Mouse (Mus musculus) embryo, embryonic 11.5 days (tissue): ENCODE measurements around the gene Nmt1.

Experiments used
- DNase-seq: peaks from one replicate; pipeline ENCODE4 v3.0.0-alpha.2; 2012; ENCODE audit warnings: low read depth, low spot score

Gene Nmt1

GRCm38 (mm10) chr11:103005254-103005981 lies 22.6 kb upstream of the Nmt1 start:
- no peak for DNase-seq

GRCm38 (mm10) chr11:103006286-103007000 lies 21.5 kb upstream of the Nmt1 start:
- no peak for DNase-seq

DNA sequence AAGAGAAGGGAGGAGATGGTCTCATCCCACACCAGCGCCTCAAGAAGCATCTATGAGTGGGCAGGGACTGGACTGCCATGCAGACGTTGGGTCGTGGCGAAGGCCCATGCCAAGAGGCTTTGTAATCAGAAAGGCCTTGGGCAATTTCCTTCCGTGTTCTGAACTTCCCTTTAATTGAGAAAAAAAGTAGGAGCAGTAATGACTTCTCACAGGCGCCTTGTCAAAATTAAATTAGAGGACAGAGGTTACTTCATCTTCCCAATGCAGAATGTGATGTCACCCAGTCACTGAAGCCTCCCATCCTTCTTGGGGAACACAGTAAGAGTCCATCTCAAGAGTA lies 21.0 kb upstream of the Nmt1 start:
- DNase-seq, result no peak

DNA sequence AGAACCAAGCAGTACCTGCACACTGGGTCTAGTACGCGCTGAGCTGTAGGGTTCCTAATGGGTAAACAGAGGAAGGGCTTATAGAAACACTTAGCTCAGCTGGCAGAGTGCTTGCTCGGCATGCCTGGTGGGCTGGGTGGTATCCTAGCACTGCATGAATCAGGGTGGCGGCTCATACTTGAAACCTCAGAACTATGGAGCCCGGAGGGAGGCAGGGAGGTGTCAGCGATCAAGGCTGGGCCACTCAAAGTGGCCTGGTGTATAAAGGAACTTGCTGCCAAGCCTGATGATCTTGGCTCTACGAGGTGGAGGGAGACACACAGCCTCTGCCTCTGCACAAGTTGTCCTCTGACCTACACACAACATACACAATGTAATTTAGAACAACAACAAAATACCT lies 19.4 kb upstream of the Nmt1 start:
- DNase-seq, result no peak

- no peak for DNase-seq
These were observed 18.8 kb upstream of the Nmt1 start for GRCm38 (mm10) chr11:103009208-103009607.

DNA sequence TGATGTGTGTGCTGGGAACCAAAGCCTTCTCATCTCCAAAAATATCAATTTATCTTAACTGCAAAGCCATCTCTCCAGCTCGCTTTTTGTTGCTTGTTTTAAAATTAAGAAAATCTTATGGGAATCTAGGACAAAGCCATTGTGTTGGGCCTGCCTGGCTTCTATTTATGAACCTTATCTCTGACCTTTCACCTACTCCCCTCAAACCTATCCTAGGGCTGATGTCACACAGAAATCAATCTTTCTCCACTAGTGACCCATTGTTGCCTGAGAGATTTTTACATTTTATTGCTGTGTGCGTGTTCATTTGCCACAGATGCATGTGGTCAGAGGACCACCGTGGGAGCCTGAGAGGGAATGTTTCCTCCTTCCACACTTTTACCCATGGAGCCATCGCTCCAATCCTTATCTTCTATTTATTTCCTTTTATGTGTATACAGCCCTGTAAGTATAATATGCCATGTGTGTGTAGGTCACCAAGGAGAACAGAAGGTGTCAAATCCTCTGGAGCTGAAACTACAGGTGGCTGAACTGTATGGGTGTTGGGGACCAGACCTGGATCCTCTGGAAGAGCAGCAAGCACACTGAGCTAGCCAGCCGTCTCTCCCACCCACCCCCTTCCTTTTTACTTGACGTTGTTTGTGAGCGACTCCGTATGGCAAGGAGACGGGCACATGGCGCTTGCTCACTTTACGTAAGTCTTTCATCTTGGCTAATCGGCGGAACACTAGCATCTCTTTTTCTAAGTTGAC lies 17.4 kb upstream of the Nmt1 start:
- DNase-seq, result no peak

DNA sequence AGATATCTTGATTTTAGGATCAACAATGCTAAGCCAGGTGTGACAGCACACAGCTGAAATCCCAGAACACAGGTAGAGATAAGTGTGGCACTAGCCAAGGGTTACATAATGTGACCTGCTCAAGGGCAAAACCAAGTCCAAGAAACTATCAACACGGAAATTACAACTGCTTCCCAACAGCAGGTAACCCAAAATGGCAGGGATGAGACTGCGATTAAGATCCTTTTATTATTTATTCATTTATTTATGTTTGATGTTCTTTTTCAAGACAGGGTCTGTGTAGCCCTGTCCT lies 16.8 kb upstream of the Nmt1 start:
- no peak for DNase-seq

- no peak for DNase-seq
These were observed 11.8 kb upstream of the Nmt1 start for GRCm38 (mm10) chr11:103015881-103016825.

GRCm38 (mm10) chr11:103016930-103017329 lies 11.1 kb upstream of the Nmt1 start:
- DNase-seq, result peak; percentile 91

DNA sequence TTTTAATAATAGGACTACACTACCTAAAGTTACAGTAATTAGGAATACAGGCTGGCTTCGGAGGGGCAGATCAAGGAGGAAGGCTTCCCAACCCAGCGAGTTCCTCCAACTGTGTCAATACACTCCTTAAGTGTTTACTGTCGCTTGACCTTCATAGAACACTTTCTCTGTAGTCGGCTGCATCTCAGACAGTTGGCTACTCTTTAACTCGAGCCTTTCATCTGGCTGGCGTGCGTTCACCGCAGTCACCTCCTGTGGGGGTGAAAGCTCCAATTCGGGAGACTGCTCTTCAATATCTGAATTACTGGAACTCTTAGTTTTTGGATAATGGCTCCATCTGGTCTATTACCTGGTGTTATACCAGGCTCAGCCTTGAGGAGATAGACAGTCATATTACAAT lies 10.3 kb upstream of the Nmt1 start:
- DNase-seq, result no peak

- DNase-seq, result no peak
These were observed 9.1 kb upstream of the Nmt1 start for GRCm38 (mm10) chr11:103018860-103019259.

DNA sequence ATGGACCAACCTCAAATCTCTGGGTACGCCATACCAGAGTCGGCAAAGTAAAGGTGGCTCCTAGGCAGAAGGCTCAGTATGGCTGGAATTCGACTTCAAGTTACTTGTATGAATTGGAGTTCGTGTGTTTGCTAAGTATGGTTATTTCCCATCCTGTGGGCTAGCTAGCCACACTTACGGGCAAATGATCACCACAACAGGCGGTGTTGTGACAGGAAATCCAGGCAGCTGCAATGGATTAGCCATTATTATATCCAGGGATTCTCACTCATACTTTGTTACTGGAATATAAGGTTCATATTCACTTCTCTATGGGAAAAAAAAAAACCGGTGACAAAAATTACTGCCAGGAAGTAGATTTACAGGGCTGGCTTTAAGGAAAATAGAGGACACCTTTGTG lies 8.7 kb upstream of the Nmt1 start:
- DNase-seq, result no peak

DNA sequence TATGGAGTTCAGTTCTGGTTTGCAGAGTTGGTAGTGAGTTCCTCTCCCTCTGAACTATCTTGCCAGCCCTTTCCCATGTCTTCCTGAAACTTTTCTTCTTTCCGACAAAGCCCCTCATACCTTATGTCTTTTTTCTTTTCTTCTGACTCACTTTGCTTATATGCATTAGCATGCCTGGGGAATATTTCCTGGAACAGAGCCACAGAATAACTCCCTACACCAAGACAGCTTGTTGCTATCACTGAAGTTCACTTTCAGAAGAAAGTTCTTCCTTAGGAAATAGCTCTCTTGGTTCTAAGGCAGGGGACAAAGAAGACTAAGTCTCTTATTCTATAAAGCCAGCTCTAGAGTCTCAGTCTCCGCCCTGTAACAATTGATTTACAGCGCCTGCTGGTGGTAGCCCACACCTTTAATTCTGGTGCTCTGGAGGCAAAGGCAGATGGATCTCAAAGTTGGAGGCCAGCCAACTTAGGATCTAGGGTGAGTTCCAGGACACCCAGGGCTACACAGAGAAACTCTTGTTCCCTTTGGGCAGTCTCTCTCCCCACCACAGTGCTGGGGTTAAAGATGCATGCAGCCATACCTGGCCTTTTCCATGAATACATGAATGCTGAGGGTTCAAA lies 7.2 kb upstream of the Nmt1 start:
- no peak for DNase-seq

DNA sequence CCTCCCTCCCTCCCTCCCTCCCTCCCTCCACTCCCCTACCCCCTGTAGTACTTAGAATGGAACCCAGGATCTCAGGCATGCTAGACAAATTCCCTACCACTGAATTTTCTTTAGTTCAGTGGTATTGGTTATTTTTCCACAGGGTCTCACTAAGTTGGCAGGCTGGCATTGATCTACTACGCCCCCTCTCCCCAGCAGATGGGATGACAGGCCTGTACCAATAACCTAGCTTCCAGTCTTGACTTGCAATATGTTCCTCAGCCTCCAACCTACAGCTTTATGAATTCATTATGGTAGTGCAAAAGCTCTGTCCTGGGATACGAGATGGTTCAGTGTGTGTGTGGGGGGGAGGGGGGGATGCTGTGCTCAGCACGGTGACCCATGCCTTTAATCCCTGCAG lies 4.0 kb upstream of the Nmt1 start:
- DNase-seq, result no peak

DNA sequence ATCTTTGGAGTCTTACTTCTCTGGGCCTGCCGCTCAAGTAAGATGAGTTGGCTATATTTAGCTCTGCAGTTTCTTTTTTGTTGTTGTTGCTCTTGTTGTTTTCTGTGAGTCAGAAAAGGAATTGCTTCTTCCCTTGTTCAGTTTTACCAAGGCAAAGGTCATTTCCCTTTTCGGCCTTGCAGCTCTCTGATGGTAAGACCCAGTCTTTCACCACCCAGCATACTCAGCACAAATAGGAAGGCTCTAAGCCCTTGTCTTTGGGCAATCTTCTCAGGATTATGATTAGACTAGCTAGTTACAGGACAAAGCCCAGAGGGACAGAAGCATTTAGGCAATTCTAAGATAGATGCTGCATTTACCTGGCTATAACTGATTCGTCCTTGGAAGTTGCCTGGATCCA lies 1.1 kb upstream of the Nmt1 start:
- DNase-seq, result no peak

GRCm38 (mm10) chr11:103027570-103028175 lies 317 bp upstream of the Nmt1 start:
- DNase-seq, result no peak

- no peak for DNase-seq
These were observed 5.0 kb downstream of the Nmt1 start for GRCm38 (mm10) chr11:103033030-103033429.

DNA sequence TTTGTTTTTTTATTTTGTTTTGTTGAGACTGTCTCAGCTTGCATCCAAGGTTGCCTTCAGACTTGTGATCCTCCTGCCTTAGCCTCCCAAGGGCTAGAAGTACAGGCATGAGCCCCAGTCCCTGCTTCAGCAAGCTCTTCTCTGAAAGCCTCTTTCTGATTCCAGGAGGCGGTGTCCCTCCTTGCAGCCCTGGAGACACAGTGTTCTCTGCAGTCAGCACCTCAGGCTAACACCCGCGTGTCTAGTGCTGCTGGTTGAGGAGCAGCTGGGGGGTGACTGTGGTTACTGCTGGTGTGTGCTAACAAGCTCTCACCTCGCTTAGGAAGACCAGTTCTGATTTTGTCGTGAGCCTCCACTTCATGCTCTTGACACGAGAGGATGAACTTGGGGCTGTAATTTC lies 7.0 kb downstream of the Nmt1 start:
- no peak for DNase-seq

- no peak for DNase-seq
These were observed 9.0 kb downstream of the Nmt1 start for GRCm38 (mm10) chr11:103036881-103037465.

- DNase-seq, result no peak
These were observed 10.0 kb downstream of the Nmt1 start for GRCm38 (mm10) chr11:103038037-103038436.

GRCm38 (mm10) chr11:103042828-103043227 lies 14.8 kb downstream of the Nmt1 start:
- DNase-seq, result no peak
